Mouse (Mus musculus) liver, postnatal 0 days (tissue): ENCODE results near the gene Med13.
"Not testable (repeated sequence)": the region's sequence is repeated elsewhere in the genome, so short reads cannot be mapped to it uniquely, and the experiment has no call there.

Experiments
- CTCF ChIP-seq: sonication (generic); IDR thresholded peaks from 2 replicates; pipeline ENCODE4 v1.5.1; 2016; ENCODE audit warnings: antibody characterized with exemption, low read depth
- EP300 ChIP-seq: IDR thresholded peaks from 2 replicates; pipeline ENCODE4 v1.6.1; 2016; ENCODE audit warnings: antibody characterized with exemption, low read depth, mild to moderate bottlenecking

- not testable (repeated sequence) for TF ChIP-seq EP300, CTCF
Observed at GRCm38 (mm10) chr11:86344940-86345339, 12.5 kb downstream of the Med13 start.
